Mouse (Mus musculus): ENCODE measurements around the gene Zmiz1. TPM values are rescaled to one million over a fixed set of nuclear protein-coding genes. Genes with fewer than 3 reads are reported as not detected.

The Zmiz1 gene
- polyA plus RNA-seq, 1 experiment: 0.68 TPM

DNA sequence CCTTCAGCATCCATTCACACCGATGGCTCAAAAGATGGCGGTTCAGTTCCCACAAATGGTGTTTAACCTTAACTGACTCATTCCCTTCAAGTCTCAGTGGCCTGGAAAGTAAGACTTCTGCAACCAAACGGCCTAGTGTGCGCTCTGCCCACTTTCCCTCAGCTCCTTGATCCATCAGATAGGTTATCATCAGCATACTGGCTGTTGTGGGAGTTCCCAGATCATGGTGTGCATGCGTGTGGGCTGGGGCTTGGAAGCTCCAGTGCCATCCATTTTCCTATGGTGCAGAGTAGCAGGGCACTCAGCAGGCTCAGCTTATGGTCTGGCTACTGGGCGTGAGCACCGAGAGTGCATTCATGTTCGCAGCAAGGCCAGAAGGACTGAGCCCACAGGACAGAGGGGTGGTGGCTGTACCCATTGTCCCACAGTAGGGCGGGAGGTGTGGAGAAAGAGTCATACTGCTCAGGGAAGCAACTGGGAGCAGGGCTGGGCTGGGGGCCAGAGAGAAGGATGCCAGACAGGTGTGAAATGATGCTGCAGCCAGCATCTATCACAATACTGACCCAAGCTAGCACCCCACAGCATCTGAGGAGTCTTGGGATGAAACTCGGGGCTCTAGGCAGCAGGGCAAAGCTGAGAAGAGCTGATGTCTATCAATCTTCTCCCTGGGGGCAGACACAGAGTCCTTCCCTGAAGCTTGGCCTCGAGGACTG is 33.7 kb downstream of the Zmiz1 start:
- H3K9me3 ChIP-seq (ENCODE audit: control insufficient read depth, low read length): no peaks in the 10 kb centered on the region
- no peaks in the 10 kb centered on the region for H3K27me3 ChIP-seq (ENCODE audit: control insufficient read depth)
- H3K36me3 ChIP-seq (ENCODE audit: control insufficient read depth): peaks cover 10% of the 10 kb centered on the region
- H3K4me3 ChIP-seq (replicated peaks): no peak overlapping the region
- TF ChIP-seq TAL1 (IDR thresholded peaks at IDR 0.05; ENCODE audit: low read length): no peak
- no peak for TF ChIP-seq GATA1 (IDR thresholded peaks at IDR 0.05; ENCODE audit: low read length)
- peaks cover 87% of the 10 kb centered on the region for H3K4me1 ChIP-seq (ENCODE audit: control insufficient read depth)

DNA sequence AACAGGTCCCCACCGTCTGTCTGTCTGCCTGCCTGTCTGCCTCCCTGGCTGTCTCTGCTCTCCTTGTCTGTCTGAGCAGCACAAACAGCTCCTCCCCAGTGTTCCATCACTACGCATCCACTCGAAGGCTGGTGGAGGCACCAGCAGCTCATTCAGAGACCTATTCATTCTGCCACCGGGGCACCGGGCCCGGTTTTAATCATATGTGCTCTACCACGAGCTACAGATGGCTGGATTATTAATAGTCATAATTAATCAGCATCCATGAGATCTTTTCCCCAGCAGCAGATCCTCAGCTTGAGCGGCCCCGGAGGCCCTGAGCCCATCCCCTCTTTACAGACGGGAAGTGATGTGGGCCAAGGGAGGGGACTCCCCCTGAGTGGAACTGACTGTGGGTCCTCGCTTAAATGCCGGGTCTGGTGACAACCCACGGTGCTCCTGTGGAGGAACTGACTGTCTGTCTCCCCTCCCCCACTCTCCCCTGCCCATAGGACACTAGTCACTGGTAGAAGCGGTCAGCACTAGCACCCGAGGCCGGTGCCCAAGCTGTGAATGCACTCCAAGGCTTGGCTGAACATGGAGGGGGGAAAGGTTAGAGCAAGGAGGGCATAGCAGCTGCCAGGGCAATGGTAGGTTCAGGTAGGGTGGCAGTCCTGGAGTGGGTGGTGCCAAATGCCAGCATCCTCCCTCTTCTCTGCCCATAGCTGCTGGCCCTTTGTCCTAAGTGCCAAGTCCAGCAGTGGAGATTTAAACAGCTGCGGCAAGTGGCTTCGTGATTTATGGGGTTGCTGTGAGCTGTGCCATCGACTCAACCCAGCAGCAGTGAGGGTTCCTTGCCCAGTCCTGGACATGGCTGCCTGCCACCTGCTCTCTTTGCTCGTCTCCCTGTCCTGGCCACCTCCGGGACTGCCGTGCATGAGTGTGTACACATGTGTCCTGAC is 34.6 kb downstream of the Zmiz1 start:
- TF ChIP-seq TAL1 (IDR thresholded peaks at IDR 0.05; ENCODE audit: low read length): no peak
- TF ChIP-seq GATA1 (IDR thresholded peaks at IDR 0.05; ENCODE audit: low read length): no peak
- H3K4me1 ChIP-seq (ENCODE audit: control insufficient read depth): peaks cover 83% of the 10 kb centered on the region
- no peak overlapping the region for H3K4me3 ChIP-seq (replicated peaks)
- no peaks in the 10 kb centered on the region for H3K9me3 ChIP-seq (ENCODE audit: control insufficient read depth, low read length)
- H3K36me3 ChIP-seq (ENCODE audit: control insufficient read depth): peaks cover 9% of the 10 kb centered on the region
- no peaks in the 10 kb centered on the region for H3K27me3 ChIP-seq (ENCODE audit: control insufficient read depth)

DNA sequence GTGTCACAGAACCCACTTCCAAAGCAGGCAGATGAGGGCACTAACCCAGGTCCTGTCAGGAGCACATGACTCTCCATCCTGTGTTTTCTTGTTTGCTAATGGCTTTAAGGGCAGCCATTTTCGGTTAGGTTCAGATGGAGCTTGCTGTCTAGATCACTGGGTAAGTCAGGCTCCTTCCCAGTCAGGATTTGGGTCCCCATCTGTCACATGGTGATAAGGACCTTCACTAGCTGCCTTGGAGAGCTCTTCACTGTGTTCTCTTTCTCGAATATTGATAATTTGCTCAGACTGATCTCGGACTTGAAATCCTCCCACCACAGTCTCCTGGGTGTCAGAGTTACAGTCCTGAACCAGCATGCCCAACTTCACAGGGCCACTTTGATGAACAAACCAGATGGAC is 35.8 kb downstream of the Zmiz1 start:
- H3K4me1 ChIP-seq (ENCODE audit: control insufficient read depth): peaks cover 75% of the 10 kb centered on the region
- no peak overlapping the region for H3K4me3 ChIP-seq (replicated peaks)

DNA sequence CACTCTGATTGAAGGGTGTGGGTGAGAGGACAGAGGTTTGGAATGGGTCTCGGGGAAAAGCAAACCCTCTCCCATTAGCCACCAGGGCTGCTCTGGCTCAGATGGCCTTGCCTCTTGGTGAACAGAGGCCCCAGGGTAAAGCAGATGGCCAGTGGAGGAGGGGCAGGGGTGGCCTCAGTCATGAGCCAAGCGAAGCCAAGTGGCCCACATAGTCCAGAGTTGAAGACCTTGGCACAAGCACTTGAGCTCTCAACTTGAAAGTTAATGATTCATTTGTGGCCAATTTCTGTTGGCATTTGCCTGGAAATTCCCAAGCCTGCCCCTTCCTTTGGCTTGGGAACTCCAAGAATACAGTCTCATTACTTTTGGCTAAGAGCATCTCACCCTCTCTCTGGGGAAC is 37.1 kb downstream of the Zmiz1 start:
- peaks cover 74% of the 10 kb centered on the region for H3K4me1 ChIP-seq (ENCODE audit: control insufficient read depth)
- no peaks in the 10 kb centered on the region for H3K9me3 ChIP-seq (ENCODE audit: control insufficient read depth, low read length)
- peaks cover 7% of the 10 kb centered on the region for H3K36me3 ChIP-seq (ENCODE audit: control insufficient read depth)
- no peaks in the 10 kb centered on the region for H3K27me3 ChIP-seq (ENCODE audit: control insufficient read depth)
- H3K4me3 ChIP-seq (replicated peaks): no peak overlapping the region
- no peak for TF ChIP-seq TAL1 (IDR thresholded peaks at IDR 0.05; ENCODE audit: low read length)
- no peak for TF ChIP-seq GATA1 (IDR thresholded peaks at IDR 0.05; ENCODE audit: low read length)

More for the DNA sequence above, 35.8 kb downstream of the Zmiz1 start:
- H3K36me3 ChIP-seq (ENCODE audit: control insufficient read depth): peaks cover 9% of the 10 kb centered on the region
- no peaks in the 10 kb centered on the region for H3K27me3 ChIP-seq (ENCODE audit: control insufficient read depth)
- TF ChIP-seq TAL1 (IDR thresholded peaks at IDR 0.05; ENCODE audit: low read length) (peak; percentile 29; the same call in 1 of the 3 replicates), GATA1 (IDR thresholded peaks at IDR 0.05; ENCODE audit: low read length) (no peak)
- H3K9me3 ChIP-seq (ENCODE audit: control insufficient read depth, low read length): no peaks in the 10 kb centered on the region

DNA sequence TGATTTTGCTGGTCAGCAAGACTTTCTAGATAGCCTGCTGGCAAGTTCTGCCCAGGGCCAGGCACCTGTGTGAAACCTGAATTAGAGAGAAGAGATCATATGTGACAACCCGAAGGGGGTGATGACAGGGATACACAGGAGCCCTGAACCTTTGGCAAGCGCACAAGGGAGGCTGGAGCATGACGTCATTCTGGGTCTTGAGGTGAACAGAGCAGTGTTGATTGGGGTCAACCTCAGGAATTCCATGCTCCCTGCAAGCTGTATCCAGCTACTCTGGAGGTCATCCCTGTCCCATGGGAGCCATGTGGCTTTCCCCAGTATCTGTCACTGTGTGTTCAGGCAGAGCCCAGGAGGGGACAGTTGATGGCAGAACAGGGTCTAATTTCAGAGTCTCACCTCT is 38.0 kb downstream of the Zmiz1 start:
- Histone ChIP-seq H3K4me1 (ENCODE audit: control insufficient read depth) (peaks cover 70% of the 10 kb centered on the region), H3K9me3 (ENCODE audit: control insufficient read depth, low read length) (no peaks in the 10 kb centered on the region), H3K36me3 (ENCODE audit: control insufficient read depth) (peaks cover 7% of the 10 kb centered on the region)

DNA sequence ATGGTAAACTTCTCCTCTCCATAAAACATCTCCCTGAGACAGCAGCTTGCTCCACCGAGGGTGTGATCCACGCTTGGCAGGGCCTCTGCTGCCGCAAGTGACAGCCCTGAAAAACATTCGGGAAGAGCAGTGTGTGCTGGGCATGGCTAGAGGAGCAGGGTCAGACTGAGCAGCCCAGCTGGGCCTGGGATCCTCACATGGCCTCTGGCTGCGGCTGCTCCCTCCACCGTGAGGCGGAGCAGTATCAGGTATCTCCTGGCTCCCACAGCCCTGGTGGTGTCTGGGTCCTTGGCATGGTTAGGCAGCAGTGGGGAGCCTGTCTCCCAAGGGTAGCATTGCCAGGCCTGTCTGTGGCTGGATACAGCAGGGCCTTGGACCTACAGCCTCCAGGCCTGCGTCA is 38.6 kb downstream of the Zmiz1 start:
- Histone ChIP-seq H3K36me3 (ENCODE audit: control insufficient read depth) (peaks cover 9% of the 10 kb centered on the region), H3K4me1 (ENCODE audit: control insufficient read depth) (peaks cover 64% of the 10 kb centered on the region), H3K4me3 (replicated peaks) (no peak overlapping the region), H3K27me3 (ENCODE audit: control insufficient read depth) (no peaks in the 10 kb centered on the region), H3K9me3 (ENCODE audit: control insufficient read depth, low read length) (no peaks in the 10 kb centered on the region)
- TF ChIP-seq TAL1 (IDR thresholded peaks at IDR 0.05; ENCODE audit: low read length) (no peak), GATA1 (IDR thresholded peaks at IDR 0.05; ENCODE audit: low read length) (no peak)

More for the DNA sequence above, 38.0 kb downstream of the Zmiz1 start:
- H3K27me3 ChIP-seq (ENCODE audit: control insufficient read depth): no peaks in the 10 kb centered on the region
- TF ChIP-seq TAL1 (IDR thresholded peaks at IDR 0.05; ENCODE audit: low read length): no peak
- TF ChIP-seq GATA1 (IDR thresholded peaks at IDR 0.05; ENCODE audit: low read length): no peak
- H3K4me3 ChIP-seq (replicated peaks): no peak overlapping the region

DNA sequence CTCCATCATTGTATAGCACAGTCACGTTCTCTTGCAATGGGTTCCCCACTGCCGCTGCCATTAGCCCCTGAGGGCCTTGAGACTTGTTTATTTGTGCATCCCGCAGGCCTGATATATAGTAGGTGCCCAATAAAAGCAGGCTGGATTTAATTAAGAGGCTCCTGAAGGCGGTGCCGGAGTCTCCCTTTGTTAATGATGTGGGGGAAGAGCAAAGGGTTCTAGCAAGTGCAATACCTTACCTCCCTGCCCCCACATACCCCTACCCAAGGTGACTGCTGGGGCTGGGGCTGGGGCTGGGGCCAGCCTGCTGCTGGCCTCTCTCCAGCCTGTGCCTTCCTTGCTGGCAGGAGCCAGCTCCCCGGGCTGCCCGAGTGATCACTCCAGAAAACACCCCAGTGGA is 39.4 kb downstream of the Zmiz1 start:
- peaks cover 56% of the 10 kb centered on the region for H3K4me1 ChIP-seq (ENCODE audit: control insufficient read depth)

DNA sequence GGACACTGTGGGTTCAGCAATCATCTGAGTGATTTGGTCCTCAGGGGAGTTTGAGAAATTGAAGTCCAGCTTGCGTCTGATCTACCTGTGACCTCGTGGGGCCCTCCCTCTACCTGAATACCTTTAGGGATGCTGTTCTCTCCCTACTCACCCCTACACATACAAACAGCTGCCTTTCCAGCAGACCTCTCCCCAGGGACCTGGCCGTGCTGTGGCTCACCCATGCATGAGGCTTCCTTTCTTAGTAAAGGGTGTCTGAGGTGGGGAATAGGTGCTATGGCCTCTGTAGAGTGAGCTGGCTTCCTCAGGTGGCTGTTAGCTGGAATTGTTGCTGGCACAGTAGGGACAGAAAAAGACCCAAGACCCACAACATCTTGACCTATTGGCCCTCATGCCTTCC is 40.5 kb downstream of the Zmiz1 start:
- H3K4me1 ChIP-seq (ENCODE audit: control insufficient read depth): peaks cover 44% of the 10 kb centered on the region
- TF ChIP-seq GATA1 (IDR thresholded peaks at IDR 0.05; ENCODE audit: low read length): no peak
- TF ChIP-seq TAL1 (IDR thresholded peaks at IDR 0.05; ENCODE audit: low read length): no peak
- H3K36me3 ChIP-seq (ENCODE audit: control insufficient read depth): peaks cover 19% of the 10 kb centered on the region
- H3K4me3 ChIP-seq (replicated peaks): no peak overlapping the region
- no peaks in the 10 kb centered on the region for H3K9me3 ChIP-seq (ENCODE audit: control insufficient read depth, low read length)
- no peaks in the 10 kb centered on the region for H3K27me3 ChIP-seq (ENCODE audit: control insufficient read depth)

More for the DNA sequence above, 39.4 kb downstream of the Zmiz1 start:
- Histone ChIP-seq H3K36me3 (ENCODE audit: control insufficient read depth) (peaks cover 16% of the 10 kb centered on the region), H3K9me3 (ENCODE audit: control insufficient read depth, low read length) (no peaks in the 10 kb centered on the region), H3K27me3 (ENCODE audit: control insufficient read depth) (no peaks in the 10 kb centered on the region), H3K4me3 (replicated peaks) (no peak overlapping the region)
- TF ChIP-seq GATA1 (IDR thresholded peaks at IDR 0.05; ENCODE audit: low read length) (no peak), TAL1 (IDR thresholded peaks at IDR 0.05; ENCODE audit: low read length) (no peak)

DNA sequence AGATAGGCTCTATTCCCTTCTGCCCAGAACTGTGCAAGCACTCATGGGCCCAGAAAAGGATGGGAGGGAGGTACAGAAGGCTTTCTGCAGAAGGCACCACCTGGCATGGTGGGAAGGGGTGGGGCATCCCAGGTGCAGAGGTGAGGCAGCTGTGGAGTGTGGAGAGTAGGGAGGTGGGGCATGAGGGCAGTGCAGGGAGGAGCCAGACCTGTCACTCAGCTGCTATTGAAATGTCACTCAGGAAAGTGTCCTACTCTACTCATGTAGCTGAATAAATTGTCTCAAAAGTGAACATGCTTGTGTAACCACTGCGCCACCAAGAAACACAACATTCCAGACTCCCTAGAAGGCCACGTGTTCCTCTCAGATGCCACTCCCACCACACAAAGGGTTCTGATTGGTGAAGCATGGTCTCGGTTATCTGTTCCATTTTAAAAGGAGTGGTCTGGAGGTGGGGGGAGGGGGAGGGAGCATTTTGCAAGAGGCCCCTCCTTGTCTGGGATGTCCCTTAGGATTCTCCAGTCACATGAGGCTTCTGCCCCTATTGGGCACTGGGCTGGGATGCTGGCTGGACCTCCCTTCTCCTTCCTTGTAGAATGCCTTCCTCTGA is 41.6 kb downstream of the Zmiz1 start:
- Histone ChIP-seq H3K36me3 (ENCODE audit: control insufficient read depth) (peaks cover 27% of the 10 kb centered on the region), H3K9me3 (ENCODE audit: control insufficient read depth, low read length) (no peaks in the 10 kb centered on the region), H3K4me3 (replicated peaks) (no peak overlapping the region), H3K27me3 (ENCODE audit: control insufficient read depth) (no peaks in the 10 kb centered on the region), H3K4me1 (ENCODE audit: control insufficient read depth) (peaks cover 36% of the 10 kb centered on the region)
- TF ChIP-seq GATA1 (IDR thresholded peaks at IDR 0.05; ENCODE audit: low read length) (no peak), TAL1 (IDR thresholded peaks at IDR 0.05; ENCODE audit: low read length) (no peak)
